Mouse (Mus musculus) frontal cortex, postnatal 14 days (tissue): ENCODE measurements around the gene Loxl1.
"Not testable (repeated sequence)": the region's sequence is repeated elsewhere in the genome, so short reads cannot be mapped to it uniquely, and the experiment has no call there.

ENCODE experiments used
- DNase-seq, 2 experiments: peaks; one replicate each; pipeline ENCODE4 v3.0.0; 2022; ENCODE audit warnings: low spot score in 2 of 2

The Loxl1 gene

DNA sequence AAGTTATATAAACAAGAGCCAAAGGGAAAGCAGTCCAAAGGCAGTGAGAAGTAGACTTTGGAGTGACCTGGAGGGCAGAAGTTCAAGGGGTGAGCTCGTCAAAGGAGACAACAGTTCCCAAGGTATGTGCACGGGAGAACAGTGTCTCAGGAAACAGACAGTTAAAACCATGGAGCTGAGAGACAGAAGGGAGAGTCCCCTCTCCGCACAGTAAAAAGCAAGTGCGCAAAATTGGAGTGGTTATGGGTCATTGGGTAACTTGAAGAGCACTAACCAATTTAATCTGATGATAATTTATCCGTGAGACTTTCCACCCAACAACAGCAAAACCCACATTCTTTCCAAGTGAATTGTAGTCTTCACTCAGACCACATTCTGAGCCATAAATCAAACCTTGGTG, 36.6 kb downstream of the Loxl1 start:
- no peak for DNase-seq

DNA sequence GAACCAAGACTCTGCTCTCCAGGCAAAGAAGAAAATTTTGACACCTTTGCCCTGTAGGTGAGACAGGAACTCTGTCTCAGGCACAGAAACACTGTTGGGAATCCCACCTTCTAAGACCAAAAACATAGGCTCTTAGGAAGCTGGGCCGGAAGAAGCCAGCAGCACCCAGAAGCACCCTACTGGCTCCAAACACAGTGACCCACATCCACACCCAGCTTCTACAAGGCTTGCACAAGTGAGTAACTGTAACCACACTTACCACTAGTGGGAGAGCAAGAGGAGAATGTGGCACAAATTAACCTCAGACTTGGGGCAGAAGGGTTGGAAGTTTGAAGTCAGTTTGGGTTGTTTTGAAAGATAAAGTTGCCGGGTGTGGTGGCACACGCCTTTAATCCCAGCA, 37.2 kb downstream of the Loxl1 start:
- DNase-seq: no peak

DNA sequence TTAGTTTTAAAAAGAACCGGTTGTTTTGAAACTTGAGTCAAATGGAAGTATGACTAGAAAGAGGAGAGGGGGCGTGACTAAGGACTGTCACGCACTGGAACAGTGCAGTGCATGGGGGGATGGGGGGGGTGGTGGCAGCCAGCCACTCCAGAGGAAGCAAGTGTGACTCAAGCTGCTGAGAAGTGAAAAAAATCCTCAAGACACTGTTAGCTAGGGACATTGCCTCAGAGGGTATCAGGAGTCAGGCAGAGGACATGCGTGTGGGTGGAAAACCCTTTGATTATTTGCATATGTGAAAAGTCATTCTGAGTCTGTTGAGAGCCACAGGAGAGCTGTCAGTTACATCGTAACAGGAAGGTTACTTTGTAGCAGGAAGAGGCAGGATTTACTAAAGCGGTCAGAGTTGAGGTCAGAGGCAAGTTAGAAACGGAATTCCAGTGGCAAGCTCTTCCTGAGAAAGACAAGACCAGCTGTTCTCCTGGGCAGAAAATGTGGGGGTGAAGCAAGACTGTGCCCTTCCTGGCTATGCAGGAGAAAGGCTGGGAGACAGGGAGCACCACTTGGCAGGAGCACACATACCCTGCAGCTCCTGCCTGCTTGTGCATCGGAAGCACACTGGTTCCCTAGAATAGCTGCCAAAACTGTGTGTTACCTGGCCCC, 37.7 kb downstream of the Loxl1 start:
- no peak for DNase-seq

DNA sequence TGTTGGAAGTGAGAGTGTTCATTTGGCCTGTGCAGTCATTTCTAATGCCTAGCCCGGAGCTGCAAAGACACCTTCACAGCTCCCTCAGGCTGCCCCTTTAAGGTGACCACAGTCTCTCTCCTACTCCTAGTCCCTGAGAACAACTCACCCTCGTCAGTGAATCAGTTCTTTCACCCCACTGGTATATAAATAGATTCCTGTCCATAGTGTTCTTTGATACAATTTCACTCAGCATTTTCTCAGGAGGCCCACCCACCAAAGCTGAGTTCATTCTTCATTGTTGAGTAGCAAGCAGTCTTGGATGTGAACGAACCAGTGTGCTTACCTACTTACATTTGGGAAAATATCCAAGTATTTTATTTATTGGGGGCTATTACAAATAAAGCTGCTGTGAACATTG, 38.4 kb downstream of the Loxl1 start:
- DNase-seq: no peak

DNA sequence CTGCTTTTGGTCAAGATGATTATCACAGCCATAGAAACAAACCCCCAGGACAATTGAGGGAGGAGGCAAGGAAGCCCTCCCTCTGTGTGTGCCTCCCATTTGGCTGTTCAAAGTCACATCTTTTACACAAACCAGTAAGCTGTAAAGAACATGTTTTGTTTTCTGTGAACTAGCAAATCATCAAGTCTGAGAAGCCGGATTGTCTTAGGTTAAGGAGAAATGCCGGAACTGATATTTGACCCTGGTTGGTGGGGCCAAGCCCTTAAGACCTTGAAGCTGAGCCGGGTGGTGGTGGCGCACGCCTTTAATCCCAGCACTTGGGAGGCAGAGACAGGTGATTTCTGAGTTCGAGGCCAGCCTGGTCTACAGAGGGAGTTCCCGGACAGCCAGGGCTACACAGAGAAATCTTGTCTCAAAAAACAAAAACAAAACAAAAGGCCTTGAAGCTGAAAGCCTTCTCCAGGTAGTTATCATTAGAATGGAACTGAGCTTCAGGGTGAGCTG, 38.8 kb downstream of the Loxl1 start:
- no peak for DNase-seq

DNA sequence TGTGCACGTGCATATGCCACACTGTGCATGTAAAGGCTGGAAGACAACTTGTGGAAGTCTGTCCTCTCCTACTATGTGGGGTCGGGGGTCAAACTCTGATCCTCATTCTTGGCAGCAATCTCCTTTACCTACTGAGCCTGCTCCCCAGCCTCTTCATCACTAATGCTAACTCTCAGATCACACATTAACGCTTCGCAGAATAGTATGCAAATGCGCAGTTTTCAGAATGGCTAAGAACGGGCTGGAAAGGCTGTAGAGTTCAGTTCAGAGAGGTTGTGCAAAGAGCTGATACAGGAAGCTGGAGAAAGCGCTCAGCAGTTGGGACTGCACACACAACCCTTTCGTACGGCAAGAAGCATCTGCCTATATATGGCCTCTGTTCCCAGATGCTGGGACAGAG, 40.1 kb downstream of the Loxl1 start:
- no peak for DNase-seq

DNA sequence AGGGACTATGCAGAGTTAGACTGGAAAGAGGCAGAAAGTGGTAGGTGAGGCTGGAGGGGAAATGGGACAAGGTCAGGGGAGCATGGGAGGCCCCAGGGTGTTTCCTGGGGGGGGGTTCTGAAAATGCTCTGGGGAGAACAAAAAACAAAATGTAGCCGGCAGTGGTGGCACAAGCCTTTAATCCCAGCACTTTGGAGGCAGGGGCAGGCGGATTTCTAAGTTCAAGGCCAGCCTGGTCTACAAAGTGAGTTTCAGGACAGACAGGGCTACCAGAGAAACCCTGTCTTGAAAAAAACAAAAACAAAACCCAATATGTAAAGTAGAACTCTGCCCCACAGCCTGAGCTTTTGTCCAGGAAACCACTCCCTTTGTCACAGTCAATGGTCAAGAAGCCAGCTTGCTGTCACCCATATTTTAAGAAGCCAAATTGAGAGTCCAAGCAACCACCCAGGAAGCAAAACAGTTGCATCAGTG, 40.9 kb downstream of the Loxl1 start:
- DNase-seq: no peak

DNA sequence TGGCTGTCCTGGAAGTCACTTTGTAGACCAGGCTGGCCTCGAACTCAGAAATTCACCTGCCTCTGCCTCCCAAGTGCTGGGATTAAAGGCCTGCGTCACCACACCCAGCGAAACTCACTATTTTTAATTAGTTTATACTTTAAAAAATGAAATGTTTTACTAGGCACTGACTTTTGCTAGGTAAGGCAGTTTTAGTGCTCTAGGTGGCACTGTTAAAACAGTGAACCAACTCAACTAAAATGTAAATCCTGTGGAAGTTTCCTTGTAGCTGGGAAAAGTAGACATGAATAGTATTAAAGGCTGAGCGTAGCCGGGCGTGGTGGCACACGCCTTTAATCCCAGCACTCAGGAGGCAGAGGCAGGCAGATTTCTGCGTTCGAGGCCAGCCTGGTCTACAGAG, 41.4 kb downstream of the Loxl1 start:
- not testable (repeated sequence) for DNase-seq

DNA sequence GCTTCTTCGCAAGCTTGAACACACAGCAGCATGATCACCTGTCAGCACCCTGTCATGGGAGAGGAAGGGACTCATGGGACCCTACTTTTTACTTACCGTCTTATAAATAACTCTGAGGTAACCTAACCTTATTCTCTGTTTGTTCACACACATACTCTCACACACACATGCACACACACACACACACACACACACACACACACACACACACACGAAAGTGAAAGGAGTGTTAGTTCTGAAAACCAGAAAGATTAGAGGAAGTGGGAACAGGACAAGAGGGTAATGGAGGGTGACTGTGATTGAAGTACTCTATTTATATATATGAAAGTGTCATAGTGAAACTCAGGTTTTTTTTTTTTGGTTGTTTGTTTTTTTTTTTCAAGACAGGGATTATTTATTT, 41.9 kb downstream of the Loxl1 start:
- DNase-seq: no peak

DNA sequence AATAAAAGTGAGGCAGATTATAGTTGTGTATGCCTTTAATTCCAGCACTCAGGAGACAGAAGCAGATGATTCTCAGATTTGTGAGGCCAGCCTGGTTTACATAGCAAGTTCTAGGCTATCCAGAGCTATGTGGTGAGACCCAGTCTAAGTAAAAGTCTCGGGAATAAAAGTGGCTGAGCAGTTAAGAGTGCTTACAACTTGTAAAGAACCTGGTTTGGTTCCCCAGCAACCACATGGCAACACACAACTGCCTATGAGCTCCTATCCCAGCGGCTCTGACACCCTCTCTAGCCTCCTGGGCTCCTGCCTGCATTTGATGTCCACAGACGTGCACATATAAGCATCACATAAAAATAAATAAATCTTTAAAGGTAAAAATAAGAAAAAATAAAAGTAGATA, 42.9 kb downstream of the Loxl1 start:
- no peak for DNase-seq

DNA sequence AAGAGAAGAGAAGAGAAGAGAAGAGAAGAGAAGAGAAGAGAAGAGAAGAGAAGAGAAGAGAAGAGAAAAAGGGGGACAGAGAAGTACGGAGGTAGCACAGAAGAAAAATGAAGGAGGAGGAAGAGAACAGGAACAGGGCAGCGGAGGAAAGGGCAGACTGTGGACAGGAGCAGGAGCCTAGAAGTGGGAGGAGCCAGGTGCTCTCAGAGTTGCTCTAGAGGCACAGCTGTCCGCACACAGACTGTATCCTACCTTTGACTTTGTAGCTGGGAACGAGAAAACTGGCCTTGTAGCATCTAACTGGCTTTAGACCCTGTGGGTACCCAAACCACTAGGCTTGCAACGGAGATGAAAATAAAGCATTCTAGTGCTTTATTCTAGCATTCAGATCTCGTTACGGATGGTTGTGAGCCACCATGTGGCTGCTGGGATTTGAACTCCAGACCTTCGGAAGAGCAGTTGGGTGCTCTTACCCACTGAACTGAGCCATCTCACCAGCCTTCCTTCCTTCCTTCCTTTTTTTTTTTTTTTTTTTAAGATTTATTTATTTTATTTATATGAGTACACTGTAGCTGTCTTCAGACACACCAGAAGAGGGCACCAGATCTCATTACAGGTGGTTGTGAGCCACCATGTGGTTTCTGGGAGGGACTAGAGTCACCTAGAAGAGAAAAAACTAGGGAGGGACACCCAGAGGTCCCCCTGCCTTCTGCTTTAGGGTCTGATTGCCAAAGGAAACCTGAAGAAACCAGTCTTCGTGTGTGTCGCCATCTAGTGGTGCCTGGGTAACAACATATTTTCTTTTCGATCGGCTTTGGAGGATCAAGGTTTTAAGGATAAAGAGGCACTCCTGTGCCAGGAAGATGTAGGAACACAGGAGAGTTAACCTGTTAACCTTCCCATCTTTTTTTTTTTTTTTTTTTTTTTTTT, 44.3 kb downstream of the Loxl1 start:
- DNase-seq: no peak

DNA sequence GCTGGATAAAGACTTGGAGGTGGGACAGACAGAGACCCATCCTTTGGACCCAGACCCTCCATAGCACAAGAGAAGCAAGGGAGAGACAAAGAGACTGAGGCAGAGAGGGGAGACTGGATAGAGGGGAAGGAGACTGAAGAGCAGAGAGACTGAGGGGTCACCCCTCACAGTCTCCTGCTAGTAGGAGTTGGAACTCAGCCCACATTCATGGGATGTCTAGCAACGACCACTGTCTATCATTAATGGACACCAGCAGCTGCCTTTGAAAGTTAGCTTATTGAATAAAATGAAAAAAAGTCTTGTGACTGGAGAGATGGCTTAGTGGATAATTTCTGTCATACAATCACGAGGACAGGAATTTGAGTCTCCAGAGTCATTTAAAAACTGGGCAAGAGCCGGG, 45.9 kb downstream of the Loxl1 start:
- no peak for DNase-seq

DNA sequence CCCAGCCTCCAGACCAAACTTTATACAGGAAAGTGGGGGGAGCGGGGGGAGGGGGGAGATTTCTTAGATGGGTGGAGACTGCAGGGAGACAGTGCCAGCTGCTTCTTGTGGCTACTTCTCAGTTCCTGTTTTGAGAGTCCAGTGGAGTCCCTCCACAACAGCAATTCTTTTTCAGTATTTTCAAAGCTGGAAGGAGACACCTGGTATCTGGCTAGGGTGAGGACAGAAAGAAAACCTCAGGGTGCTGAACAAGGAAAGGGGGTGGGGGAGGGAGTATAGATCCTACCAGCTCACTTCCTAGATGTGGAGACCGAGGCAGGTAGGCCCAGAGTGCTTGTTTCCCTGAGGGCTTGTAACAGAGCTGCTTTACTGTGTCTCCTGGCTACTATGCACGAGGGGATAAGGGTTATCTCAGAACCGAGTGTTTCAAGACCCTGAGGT, 46.4 kb downstream of the Loxl1 start:
- DNase-seq: no peak

DNA sequence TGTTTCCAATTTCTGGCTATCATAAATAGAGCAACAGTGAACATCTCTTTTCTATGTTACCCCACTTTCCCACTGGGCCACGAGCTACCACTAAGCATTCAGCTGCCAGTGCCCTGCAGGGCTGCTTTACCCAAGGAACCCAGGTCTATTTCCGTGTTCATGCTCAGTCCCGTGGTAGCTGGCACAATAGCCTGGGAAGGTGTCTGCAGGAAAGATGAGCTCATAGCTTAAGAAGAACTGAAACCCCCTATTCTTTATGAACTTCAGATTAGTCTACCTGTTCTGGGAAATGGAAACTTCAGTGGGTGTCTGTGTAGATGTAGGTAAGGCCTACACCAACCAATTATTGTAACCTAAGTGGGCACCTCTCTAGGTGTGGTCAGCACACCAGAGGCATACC, 47.6 kb downstream of the Loxl1 start:
- DNase-seq: no peak

DNA sequence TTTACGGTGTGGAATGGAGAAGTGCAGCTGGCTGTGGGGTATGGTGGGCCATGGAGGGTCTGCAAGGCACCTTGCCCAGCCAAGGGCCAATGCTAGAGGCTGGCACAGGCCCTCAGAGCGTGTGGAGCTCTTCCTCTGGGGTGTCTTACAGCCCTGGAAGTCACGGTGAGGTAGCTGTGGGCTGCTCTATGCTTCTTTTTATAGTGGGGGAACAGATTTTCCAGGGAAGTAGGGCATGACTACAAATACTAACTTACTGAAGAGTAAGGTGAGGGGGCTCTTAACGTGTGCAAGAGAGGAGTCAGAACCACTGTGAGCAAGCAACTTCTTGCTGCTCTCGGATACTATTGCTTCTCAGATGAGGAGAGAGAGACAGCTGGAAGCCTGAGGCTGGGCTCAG, 50.5 kb downstream of the Loxl1 start:
- DNase-seq: no peak

DNA sequence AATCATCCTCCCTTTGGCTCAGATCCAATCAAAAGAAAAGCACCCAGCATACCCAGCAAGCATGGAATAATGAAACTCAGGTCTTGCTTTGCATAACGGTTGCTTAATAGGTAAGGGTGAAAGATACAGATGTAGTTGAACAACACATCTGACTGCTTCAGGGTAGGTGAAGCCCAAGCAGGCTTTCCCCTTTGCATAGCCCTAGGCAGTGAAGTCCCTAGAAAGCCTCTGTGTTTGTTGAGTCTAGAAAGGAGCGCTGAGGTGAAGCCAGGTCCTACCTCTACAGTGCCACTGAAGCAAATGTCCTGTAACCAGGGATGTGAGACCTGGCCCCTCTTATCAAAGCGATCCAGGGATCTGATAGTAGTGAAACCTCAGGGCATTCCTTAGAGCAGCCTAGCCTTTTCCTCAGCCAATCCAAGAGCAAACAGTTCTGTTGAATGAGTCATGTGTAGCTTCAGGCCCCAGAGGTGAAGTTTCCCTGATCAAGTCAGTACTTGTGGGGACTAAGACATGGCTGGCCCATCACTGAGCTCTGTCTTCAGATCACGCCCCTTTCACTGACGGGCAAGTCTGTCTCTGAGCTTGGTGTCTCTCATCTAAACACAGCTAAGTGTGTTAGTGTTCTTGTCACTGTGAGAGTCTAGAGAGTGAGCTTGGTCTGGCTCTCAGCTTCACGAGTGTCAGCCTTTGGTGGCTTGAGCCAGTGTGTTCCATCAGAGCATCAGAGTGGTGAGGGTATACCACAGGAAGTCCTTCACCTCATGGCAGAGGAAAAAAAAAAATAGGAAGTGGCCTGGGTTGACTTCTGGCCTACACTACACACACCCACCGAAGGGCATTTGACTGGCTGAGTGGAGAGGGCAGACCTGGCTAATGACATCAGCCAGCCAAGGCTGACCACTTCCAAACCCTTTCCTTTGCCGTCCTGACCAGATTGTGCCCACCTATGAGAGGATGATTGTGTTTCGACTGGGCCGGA, 57.0 kb downstream of the Loxl1 start:
- no peak for DNase-seq

DNA sequence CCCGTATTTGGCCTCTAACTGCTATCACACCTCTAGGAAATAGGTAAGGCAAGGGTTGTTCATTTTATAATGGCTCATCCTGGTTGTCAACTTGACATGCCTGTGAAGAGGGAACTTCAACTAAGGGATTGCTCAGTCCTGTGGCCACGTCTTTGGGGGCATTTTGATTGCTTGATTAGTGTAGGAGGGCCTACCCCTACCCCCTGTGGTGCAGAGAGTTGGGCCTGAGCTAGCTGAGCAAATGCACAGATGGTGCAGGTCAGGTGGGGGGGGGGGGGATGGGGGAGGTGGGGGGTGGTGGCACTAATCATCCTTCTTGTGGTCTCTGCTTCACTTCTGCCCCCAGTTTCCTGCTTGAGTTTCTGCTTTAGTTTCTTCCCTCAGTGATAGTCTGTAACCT, 57.9 kb downstream of the Loxl1 start:
- no peak for DNase-seq

DNA sequence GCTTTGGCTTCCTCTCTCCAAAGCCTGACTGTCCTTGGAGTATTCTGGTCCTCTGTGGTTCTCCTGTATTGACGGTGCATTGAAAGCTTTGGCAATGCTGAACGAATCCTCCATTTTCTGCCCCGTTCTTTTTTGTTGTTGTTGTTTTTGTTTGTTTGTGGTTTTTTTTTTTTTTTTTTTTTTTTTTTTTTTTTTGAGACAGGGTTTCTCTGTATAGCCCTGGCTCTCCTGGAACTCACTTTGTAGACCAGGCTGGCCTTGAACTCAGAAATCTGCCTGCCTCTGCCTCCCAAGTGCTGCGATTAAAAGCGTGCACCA, 59.2 kb downstream of the Loxl1 start:
- DNase-seq: not testable (repeated sequence)

DNA sequence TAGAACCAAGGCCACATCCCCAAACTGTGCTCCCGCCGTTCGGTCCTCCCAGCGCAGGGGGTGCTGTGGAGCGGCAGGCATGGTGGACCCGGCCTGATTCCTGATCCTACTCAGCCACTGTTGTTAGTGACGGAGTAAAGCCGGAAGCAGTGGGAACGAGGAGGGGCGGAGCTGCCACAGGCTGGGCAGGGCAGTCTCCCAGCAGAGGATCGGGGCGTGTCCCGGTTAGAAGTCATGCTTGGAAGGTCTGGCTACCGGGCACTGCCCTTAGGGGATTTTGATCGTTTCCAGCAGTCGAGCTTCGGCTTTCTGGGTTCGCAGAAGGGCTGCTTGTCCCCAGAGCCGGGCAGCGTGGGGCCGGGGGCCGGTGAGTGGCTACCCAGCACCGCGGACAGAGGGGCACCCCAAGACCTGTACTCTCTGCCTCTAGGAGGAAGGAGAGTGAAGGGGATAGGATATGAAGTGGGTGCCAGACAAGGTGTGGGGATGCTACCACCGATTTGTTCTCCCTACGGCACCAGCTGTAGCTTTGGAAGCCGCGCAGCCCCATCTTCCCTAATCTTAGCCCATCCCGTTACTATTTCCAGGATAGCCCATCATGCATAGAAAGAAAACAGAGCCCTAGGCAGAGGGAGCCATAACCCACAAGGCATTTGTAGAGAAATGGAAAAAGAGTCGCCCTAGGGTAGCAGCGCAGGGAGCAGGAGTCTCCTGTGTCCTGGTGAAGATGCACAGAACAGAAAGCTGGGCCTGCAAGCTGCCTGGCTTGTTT, 59.8 kb downstream of the Loxl1 start, which contains the start of gene Stoml1:
Gene Stoml1 (plus strand): TSS at position 132 of the 772 bp plus-strand sequence.
- DNase-seq: peak; percentile 87 to 89

DNA sequence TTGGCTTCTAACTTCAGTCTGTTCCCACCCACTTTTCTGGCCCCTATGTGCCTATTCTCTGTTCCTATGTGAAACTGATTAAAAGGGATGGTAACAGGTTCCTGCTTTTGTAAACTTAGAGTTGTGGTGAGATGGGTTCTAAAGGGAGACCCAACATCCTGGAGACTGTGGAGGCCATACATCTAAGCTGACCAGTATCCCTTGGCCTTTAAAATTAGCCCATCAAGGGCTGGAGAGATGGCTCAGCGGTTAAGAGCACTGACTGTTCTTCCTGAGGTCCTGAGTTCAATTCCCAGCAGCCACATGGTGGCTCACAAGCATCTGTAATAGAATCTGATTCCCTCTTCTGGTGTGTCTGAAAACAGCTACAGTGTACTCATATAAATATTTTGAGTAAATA, 62.3 kb downstream of the Loxl1 start:
- not testable (repeated sequence) for DNase-seq

DNA sequence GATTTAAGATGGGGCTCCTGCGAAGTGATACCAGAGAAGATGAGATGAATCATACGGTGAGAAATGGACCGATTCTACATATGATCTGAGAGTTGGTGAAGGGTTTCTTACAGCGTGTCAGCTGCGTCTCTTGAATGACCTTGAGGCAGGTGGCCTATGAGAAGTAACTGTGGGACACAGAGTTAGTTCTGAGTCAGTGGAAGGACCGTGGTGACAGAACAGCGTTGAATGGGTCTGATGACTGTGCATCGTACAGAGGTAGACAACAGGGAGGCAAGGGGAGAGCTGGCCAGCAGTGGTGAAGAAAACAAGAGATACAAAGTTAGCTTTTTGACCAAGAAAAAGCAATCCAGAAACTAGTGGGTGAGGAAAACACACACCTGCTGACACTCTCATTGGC, 62.7 kb downstream of the Loxl1 start:
- no peak for DNase-seq
